Mouse (Mus musculus) CD4-positive, CD25-positive, alpha-beta regulatory T cell, adult 4 months (primary cell): ENCODE data around the gene Rrnad1. TPM values are rescaled to one million over a fixed set of nuclear protein-coding genes. Genes with fewer than 3 reads are reported as not detected.
A peak's percentile ranks its signal among the peaks of the same experiment; 100 is the strongest.

Experiments
- ATAC-seq: one replicate; pipeline ENCODE4 v1.8.0; 2017
- polyA plus RNA-seq, 2 experiments: library from polyadenylated mRNA; unstranded; fragments of 100-300 nt; shearing (Covaris generic); gene quantifications; one replicate each; pipeline ENCODE4 v1.2.1; 2017

Rrnad1 gene
- polyA plus RNA-seq: 10 to 100 TPM; 24.4 to 28.2 TPM

- ATAC-seq: peak; percentile 93
These were observed at the start of gene Rrnad1, which contains the start of gene Isg20l2 for GRCm38 (mm10) chr3:87930078-87930795. Gene Rrnad1 (minus strand): TSS chr3:87930717. Gene Isg20l2 (plus strand): TSS chr3:87930314.

- no peak for ATAC-seq
These were observed 49.6 kb upstream of the Rrnad1 start for GRCm38 (mm10) chr3:87980085-87980484.

DNA sequence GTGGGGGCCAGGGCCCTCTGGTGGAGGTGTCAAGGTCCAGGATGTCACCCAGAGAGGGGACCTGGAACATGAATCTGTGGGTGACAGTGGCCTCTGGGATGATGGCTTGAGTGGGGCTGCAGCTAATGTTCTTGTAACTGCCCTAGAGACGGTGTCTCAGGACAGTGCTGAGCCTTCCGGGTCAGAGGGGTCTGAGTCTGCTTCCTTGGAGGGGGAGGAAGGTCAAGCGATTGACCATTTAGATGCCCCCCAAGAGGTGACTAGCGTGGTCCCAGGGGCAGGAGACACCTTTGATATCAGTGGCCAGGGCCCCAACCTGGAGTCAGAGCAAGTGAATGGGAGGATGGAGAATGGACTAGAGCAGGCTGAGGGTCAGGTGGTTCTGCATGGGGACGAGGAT, 49.0 kb upstream of the Rrnad1 start:
- no peak for ATAC-seq

DNA sequence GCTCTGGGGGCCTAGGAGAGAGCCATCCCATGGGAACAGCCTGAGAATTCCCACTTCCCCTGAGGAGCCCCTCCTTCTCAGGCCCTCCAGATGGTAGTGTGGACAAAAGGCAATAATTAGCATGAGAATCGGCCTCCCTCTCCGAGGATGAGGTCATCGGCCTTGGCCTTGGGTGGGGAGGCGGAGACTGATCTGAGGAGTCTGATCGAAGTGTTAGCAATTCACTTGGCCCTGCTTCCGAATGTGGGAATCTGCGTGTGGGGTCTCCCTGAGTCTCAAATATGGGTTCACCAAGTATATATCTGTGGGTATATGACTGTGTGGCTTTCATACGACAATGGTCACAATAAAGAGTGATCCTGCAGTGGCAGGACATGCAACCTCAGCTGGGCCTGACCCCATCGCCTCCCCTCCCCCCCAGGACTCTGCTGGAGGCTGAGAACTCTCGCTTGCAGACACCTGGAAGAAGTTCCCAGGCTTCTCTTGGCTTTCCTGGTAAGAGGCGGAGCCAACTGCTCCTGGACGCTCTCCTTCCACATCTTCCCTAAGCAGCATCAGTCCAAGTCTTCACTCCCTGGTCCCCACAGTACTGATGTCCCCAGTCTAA, 44.0 kb upstream of the Rrnad1 start:
- ATAC-seq: no peak

DNA sequence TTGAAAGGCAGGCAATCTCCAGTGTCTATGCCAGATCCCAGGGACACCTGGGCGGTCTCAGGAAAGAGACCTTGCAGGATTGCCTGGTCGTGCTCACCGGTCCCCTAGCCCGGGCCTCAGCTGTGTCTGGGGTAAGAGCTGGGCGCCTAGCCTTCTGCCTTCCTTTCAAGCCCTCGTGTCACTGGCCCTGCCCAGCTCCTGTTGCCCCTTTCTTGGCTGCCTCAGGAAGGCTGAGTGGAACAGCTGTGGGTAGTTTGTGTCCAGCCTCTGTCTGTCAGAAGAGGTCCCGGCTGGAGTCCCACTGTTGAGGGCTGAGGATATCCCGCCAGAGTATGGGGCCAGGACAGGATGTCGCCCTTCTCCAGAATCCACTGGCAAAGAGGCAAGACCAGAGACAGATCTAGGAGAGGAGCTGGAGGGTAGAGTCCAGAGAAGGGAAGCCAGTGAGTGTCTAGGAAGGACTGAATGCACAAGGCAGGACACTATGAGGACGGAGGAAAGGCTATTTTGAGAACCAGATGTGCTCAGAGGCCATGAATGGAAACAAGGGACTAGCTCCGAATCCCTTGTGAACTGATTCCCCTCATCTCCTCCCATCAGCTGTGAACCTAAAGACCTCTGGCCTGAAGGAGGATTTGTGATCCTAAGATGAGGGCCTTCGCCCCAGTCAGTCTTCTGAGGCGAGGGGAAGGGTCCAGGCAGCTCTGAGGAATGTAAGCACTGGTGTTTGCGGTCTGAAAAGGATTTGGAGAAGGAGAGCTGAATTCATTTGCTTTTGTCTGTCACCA, 43.3 kb upstream of the Rrnad1 start:
- no peak for ATAC-seq

GRCm38 (mm10) chr3:87972776-87973175, 42.3 kb upstream of the Rrnad1 start:
- no peak for ATAC-seq

- no peak for ATAC-seq
These were observed 41.7 kb upstream of the Rrnad1 start for GRCm38 (mm10) chr3:87972203-87972664.

DNA sequence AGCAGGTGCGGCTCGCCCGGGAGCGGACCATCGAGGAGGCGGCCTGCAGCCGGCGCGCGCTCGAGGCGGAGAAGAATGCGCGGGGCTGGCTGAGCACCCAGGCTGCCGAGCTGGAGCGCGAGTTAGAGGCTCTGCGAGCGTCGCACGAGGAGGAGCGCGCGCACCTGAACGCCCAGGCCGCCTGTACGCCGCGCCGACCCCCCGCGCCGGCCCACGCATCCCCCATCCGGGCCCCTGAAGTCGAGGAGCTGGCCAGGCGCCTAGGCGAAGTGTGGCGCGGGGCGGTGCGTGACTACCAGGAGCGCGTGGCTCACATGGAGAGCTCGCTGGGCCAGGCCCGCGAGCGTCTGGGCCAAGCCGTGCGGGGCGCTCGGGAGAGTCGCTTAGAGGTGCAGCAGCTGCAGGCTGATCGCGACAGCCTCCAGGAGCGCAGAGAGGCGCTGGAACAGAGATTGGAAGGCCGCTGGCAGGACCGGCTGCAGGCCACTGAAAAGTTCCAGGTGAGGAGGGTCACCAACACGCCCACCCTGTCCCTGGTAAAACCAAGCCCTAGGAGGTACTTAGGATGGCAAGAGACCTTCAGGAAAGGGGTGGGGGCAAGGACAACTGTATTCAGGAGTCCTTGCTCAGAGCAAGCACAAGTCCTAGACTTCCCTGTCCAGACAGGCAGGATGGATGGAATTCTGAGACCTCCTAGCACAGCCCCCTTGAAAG, 41.1 kb upstream of the Rrnad1 start:
- ATAC-seq: no peak

GRCm38 (mm10) chr3:87970939-87971488, 40.5 kb upstream of the Rrnad1 start, which contains the start of gene Nes:
Gene Nes (plus strand): TSS chr3:87971078.
- no peak for ATAC-seq

- ATAC-seq: peak; percentile 57
These were observed 39.8 kb upstream of the Rrnad1 start for GRCm38 (mm10) chr3:87970184-87970938.

- peak; percentile 97 for ATAC-seq
These were observed 30.2 kb upstream of the Rrnad1 start for GRCm38 (mm10) chr3:87960586-87961191.

DNA sequence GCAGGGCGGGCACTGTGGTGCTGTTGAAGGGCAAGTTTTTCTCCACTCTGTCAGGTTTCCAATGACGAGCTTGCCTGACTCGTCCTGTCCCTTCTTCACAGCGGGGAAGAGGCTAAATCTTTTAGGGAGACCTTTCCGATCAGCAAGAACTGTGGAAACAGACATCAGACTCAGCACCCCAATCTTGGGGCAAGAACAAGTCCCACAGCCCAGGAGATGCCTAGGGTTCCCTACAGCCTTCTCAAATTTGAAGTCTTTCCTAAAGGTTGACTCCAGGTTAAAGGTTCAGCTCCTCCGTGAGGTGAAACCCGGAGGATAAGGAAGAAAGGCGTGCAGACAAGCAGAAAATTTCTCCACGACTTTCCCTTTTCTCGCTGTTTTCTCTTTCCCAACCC, 29.7 kb upstream of the Rrnad1 start:
- no peak for ATAC-seq

GRCm38 (mm10) chr3:87959371-87959770, 28.9 kb upstream of the Rrnad1 start:
- no peak for ATAC-seq

- no peak for ATAC-seq
These were observed 28.4 kb upstream of the Rrnad1 start for GRCm38 (mm10) chr3:87958967-87959366.

DNA sequence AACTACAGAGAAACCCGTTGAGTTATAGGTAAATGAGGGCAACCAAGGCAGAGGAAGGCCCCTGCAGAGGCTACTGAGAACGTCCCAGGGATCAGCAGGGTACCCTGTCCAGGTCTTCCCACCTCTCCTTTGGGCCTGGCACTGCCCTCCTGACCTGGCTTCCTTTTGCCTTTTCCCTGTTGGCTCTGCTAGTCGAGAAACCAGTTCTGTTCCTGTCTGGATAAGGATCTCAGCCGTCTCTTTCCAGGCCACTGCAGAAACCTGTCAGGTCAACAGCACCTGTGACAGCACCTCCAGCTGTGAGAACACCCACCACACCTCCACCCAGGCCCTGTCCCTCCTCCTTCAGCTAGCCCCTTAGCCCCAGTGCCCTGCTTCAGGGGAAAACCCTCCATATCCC, 28.0 kb upstream of the Rrnad1 start:
- no peak for ATAC-seq

GRCm38 (mm10) chr3:87958056-87958455, 27.5 kb upstream of the Rrnad1 start:
- no peak for ATAC-seq

DNA sequence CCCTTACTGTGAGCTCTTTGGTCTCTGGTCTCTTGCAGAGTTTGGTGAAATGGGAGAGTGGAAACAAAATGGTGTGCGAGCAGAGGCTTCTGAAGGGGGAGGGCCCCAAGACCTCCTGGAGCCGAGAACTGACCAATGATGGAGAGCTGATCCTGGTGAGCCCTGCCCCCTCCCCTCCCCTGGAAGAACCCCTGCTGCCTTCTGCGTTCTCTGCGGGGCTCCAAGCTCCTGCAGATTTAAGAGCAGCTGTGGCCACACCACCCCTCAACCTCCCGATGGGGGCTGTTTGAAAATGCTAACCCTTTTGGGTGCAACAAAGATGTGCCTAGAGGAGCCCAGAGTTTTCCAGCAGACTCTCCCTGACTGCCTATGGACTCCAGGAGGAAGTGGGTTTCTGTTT, 21.9 kb upstream of the Rrnad1 start:
- no peak for ATAC-seq

GRCm38 (mm10) chr3:87951946-87952345, 21.4 kb upstream of the Rrnad1 start:
- no peak for ATAC-seq

DNA sequence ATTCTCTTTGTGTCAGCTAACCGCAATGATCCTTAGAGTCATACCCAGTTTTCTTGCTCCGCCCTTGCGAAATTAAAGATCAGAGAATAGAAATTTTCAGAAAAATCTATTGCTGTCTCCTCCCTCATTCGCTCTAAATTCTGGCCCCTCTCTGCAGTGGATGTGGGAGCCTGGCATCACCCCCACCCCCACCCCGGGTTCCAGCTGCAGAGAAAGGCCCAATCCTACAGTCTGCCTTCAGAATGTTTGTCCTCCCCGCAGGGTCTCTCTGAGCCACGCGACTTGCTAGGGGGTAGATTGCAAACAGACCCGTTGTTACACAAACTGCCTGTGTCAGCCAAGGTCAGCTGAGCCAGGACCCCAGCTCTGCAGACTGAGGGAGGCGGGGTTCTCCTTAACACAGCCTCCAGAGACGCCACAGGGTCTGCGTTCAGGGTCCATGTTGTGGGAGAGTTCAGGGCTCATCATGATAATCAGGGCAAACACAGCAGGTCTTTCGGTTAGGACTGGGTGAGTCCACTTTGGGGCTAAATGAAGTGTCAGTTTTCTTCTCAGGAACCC, 19.5 kb upstream of the Rrnad1 start:
- ATAC-seq: no peak

DNA sequence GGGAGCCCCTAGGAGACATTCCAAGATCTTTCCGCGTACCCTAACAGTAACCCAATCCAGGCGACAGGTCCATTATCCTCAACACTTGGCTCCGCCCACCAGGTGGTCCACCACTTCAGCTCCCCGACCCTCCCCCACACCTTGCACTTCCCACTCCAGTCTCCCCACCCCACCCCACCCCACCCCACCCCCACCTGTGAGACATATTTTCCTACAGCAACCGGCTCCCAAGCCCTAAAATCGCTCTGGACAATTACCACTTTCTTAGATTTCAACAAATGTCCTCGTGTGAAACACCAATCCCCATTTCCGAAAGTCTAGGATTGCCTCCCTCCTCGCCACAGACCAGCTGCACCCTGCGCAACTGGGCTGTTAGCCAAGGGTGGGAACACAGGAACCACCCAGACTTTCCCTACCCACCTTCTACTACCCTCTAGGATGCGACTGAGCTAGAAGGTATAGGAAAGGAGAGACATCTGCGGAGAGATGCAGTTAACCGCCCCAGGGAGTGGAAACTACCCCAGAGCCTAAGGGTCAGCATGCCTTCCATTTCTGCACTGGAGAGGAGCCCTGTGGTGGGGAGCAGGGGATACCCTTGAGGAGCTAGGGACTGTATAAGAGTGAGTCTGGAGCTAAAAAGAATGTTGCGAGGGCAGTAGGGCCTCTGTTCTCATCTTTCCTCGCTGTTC, 18.9 kb upstream of the Rrnad1 start:
- no peak for ATAC-seq
